Mouse (Mus musculus) liver, postnatal 0 days (tissue): ENCODE data around the gene Hecw2.

Experiments used
- CTCF ChIP-seq: sonication (generic); IDR thresholded peaks from 2 replicates; pipeline ENCODE4 v1.5.1; 2016; ENCODE audit warnings: antibody characterized with exemption, low read depth
- EP300 ChIP-seq: IDR thresholded peaks from 2 replicates; pipeline ENCODE4 v1.6.1; 2016; ENCODE audit warnings: antibody characterized with exemption, low read depth, mild to moderate bottlenecking

DNA sequence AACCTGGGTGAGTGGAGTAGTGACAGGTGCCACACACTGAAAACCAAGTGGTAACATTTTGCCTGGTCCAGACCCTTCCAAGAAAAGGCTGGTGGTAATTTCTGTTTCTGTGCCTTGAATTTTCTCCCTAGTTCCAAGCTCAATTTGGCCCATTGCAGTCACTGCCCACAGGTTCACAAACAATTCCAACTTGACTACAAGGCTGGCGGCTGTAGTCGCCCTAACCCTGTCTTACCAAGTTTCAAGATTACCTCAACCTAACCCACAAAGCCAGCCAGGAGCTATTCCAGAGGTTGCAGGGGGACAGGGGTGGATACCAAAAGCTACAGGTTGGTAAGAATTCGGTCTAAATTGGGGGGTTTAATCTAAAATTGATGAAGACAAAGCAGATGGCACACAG lies 27.0 kb downstream of the Hecw2 start:
- TF ChIP-seq CTCF (no peak), EP300 (no peak)
